Mouse (Mus musculus) ES-CJ7 (cell line): ENCODE measurements at regions not wholly inside any gene's neighbourhood (a gene's known extent, or its start where the extent isn't known, plus 50 kb on each side); places are given as distances from the start of the nearest gene placed in this dataset.

Source experiments
- DNase-seq: peaks from one replicate; pipeline ENCODE4 v3.0.0; 2011; ENCODE audit warnings: low read depth, low spot score

GRCm38 (mm10) chr12:9404981-9405380 lies 164.9 kb upstream of the Osr1 start:
- DNase-seq = no peak

GRCm38 (mm10) chr12:9419311-9419710 lies 150.6 kb upstream of the Osr1 start:
- DNase-seq = no peak

GRCm38 (mm10) chr12:9430656-9431055 lies 139.3 kb upstream of the Osr1 start:
- DNase-seq = no peak

- DNase-seq = no peak
Measured at GRCm38 (mm10) chr12:9438575-9439161, 131.2 kb upstream of the Osr1 start.

GRCm38 (mm10) chr12:9450620-9451019 lies 119.3 kb upstream of the Osr1 start:
- no peak for DNase-seq

- DNase-seq = no peak
Measured at GRCm38 (mm10) chr12:9460193-9460592, 109.7 kb upstream of the Osr1 start.

- no peak for DNase-seq
Measured at GRCm38 (mm10) chr12:9469655-9470470, 100.1 kb upstream of the Osr1 start.

- DNase-seq = no peak
Measured at GRCm38 (mm10) chr12:9475836-9476235, 94.1 kb upstream of the Osr1 start.

- DNase-seq = peak; percentile 54
Measured at GRCm38 (mm10) chr12:9478201-9478600, 91.7 kb upstream of the Osr1 start.

- DNase-seq = no peak
Measured at GRCm38 (mm10) chr12:9487674-9488413, 82.1 kb upstream of the Osr1 start.

- DNase-seq = no peak
Measured at GRCm38 (mm10) chr12:9513926-9514325, 56.0 kb upstream of the Osr1 start.

GRCm38 (mm10) chr12:9518782-9519181 lies 51.1 kb upstream of the Osr1 start:
- DNase-seq = no peak

GRCm38 (mm10) chr12:9519346-9519745 lies 50.6 kb upstream of the Osr1 start:
- DNase-seq = no peak
